Mouse (Mus musculus) forebrain, embryonic 12.5 days (tissue): Measurements from ENCODE around the gene Psmd5. TPM values are rescaled to one million over a fixed set of nuclear protein-coding genes. Genes with fewer than 3 reads are reported as not detected.
"Not testable (repeated sequence)": the region's sequence is repeated elsewhere in the genome, so short reads cannot be mapped to it uniquely, and the experiment has no call there.

ENCODE experiments used
- ATAC-seq: fragments of 200-750 bp; cut with Nextera tagmentation; 2 replicates; pipeline ENCODE4 v1.8.0; 2017; ENCODE audit warnings: moderate TSS enrichment; ENCODE audit not compliant: low FRiP score
- H3K27ac ChIP-seq: fragments of 300-500 bp; sonication (generic); 2 replicates; pipeline ENCODE4 v1.5.1; 2016; ENCODE audit warnings: mild to moderate bottlenecking
- H3K27me3 ChIP-seq: fragments of 300-500 bp; sonication (generic); 2 replicates; pipeline ENCODE4 v1.6.1; 2016; ENCODE audit warnings: mild to moderate bottlenecking
- H3K36me3 ChIP-seq: fragments of 300-500 bp; sonication (generic); replicated peaks from 2 replicates; pipeline ENCODE4 v1.6.1; 2016; ENCODE audit warnings: mild to moderate bottlenecking
- H3K4me1 ChIP-seq: fragments of 300-500 bp; sonication (generic); 2 replicates; pipeline ENCODE4 v1.6.1; 2016
- H3K4me2 ChIP-seq: fragments of 300-500 bp; sonication (generic); 2 replicates; pipeline ENCODE4 v1.6.1; 2016; ENCODE audit warnings: mild to moderate bottlenecking, moderate library complexity
- H3K4me3 ChIP-seq: fragments of 300-500 bp; sonication (generic); replicated peaks from 2 replicates; pipeline ENCODE4 v1.5.1; 2016; ENCODE audit warnings: mild to moderate bottlenecking
- H3K9ac ChIP-seq: fragments of 300-500 bp; sonication (generic); 2 replicates; pipeline ENCODE4 v1.6.1; 2016; ENCODE audit warnings: mild to moderate bottlenecking
- H3K9me3 ChIP-seq: fragments of 300-500 bp; sonication (generic); 2 replicates; pipeline ENCODE4 v1.6.1; 2016
- WGBS: fragments of 180-500 bp; shearing (Covaris S2); methylation state at CpG from one replicate; pipeline ENCODE4 v1.1.7; 2016; 5-methylcytosine and 5-hydroxymethylcytosine counted together
- polyA plus RNA-seq: library from polyadenylated mRNA; unstranded; fragments of >200 nt; fragmentation: Nextera tagmentation; extraction: Ambion mirVana; gene quantifications from 2 replicates; pipeline ENCODE4 v1.2.1, GENCODE M21; 2016

Gene Psmd5
- polyA plus RNA-seq, 1 experiment from 2014 or later, result 97.9 TPM

GRCm38 (mm10) chr2:34835669-34836068, 39.1 kb downstream of the Psmd5 start:
- Histone ChIP-seq H3K9ac (no peak overlapping the region), H3K4me1 (no peaks in the 10 kb centered on the region), H3K9me3 (no peaks in the 10 kb centered on the region), H3K4me2 (no peak overlapping the region), H3K27ac (no peak overlapping the region), H3K27me3 (0 out of 2 replicates have a peak, but pooled peaks cover 9% of the 10 kb centered on the region), H3K4me3 (no peak overlapping the region), H3K36me3 (no peaks in the 10 kb centered on the region)
- ATAC-seq, result no peak
- WGBS, result 75% methylated on average over 3 of the region's 3 CpGs

- no peak for ATAC-seq
- whole genome bisulfite sequencing, result 91% methylated on average over 17 of the region's 17 CpGs
- H3K36me3 ChIP-seq, result no peaks in the 10 kb centered on the region
Measured at GRCm38 (mm10) chr2:34833624-34834023, 41.1 kb downstream of the Psmd5 start.

GRCm38 (mm10) chr2:34832766-34833457, 41.9 kb downstream of the Psmd5 start, which contains the start of gene Gm34653:
Gene Gm34653 (plus strand): TSS chr2:34833007.
- H3K36me3 ChIP-seq, H3K9ac ChIP-seq, H3K9me3 ChIP-seq, H3K4me3 ChIP-seq, H3K4me2 ChIP-seq, H3K4me1 ChIP-seq, H3K27ac ChIP-seq, ATAC-seq: not testable (repeated sequence)
- H3K27me3 ChIP-seq, result 0 out of 2 replicates have a peak, but pooled peaks cover 11% of the 10 kb centered on the region
- 79% methylated on average over 11 of the region's 11 CpGs for WGBS

More at GRCm38 (mm10) chr2:34833624-34834023, 41.1 kb downstream of the Psmd5 start:
- Histone ChIP-seq H3K27ac (no peak overlapping the region), H3K9ac (no peak overlapping the region), H3K4me2 (no peak overlapping the region), H3K4me3 (no peak overlapping the region), H3K4me1 (no peaks in the 10 kb centered on the region), H3K27me3 (0 out of 2 replicates have a peak, but pooled peaks cover 13% of the 10 kb centered on the region), H3K9me3 (no peaks in the 10 kb centered on the region)

GRCm38 (mm10) chr2:34830066-34830465, 44.7 kb downstream of the Psmd5 start:
- H3K4me2 ChIP-seq, ATAC-seq, H3K4me1 ChIP-seq, H3K9me3 ChIP-seq, H3K27me3 ChIP-seq, H3K27ac ChIP-seq, H3K36me3 ChIP-seq, H3K4me3 ChIP-seq, H3K9ac ChIP-seq: not testable (repeated sequence)
- 96% methylated on average over 17 of the region's 17 CpGs for WGBS

GRCm38 (mm10) chr2:34828026-34828425, 46.7 kb downstream of the Psmd5 start:
- H3K4me1 ChIP-seq, result peaks cover 19% of the 10 kb centered on the region
- H3K9ac ChIP-seq, result no peak overlapping the region
- H3K9me3 ChIP-seq, result no peaks in the 10 kb centered on the region
- 87% methylated on average over 1 of the region's 1 CpGs for WGBS
- no peak overlapping the region for H3K4me2 ChIP-seq
- no peak for ATAC-seq
- H3K27ac ChIP-seq, result no peak overlapping the region
- H3K36me3 ChIP-seq, result no peaks in the 10 kb centered on the region
- 0 out of 2 replicates have a peak, but pooled peaks cover 3% of the 10 kb centered on the region for H3K27me3 ChIP-seq
- no peak overlapping the region for H3K4me3 ChIP-seq

GRCm38 (mm10) chr2:34827591-34827990, 47.2 kb downstream of the Psmd5 start:
- H3K4me1 ChIP-seq, result peaks cover 19% of the 10 kb centered on the region
- no peak overlapping the region for H3K4me3 ChIP-seq
- H3K9ac ChIP-seq, result no peak overlapping the region
- ATAC-seq, result no peak
- no peak overlapping the region for H3K27ac ChIP-seq
- WGBS, result 91% methylated on average over 4 of the region's 4 CpGs
- 0 out of 2 replicates have a peak, but pooled peaks cover 3% of the 10 kb centered on the region for H3K27me3 ChIP-seq
- no peak overlapping the region for H3K4me2 ChIP-seq
- no peaks in the 10 kb centered on the region for H3K9me3 ChIP-seq
- peaks cover 2% of the 10 kb centered on the region; the same call in 1 of the 2 replicates for H3K36me3 ChIP-seq

- Histone ChIP-seq H3K4me1 (peaks cover 19% of the 10 kb centered on the region), H3K9ac (peak overlapping the region; percentile 94), H3K27ac (no peak overlapping the region), H3K36me3 (peaks cover 7% of the 10 kb centered on the region; the same call in 1 of the 2 replicates), H3K4me2 (peak overlapping the region; percentile 72), H3K27me3 (0 out of 2 replicates have a peak, but pooled peaks cover 3% of the 10 kb centered on the region), H3K9me3 (no peaks in the 10 kb centered on the region), H3K4me3 (peak overlapping the region; percentile 97)
- WGBS, result 37% methylated on average over 20 of the region's 21 CpGs
- ATAC-seq, result no peak; the same call in 1 of the 2 replicates
Measured at GRCm38 (mm10) chr2:34826460-34827231, 48.1 kb downstream of the Psmd5 start.

GRCm38 (mm10) chr2:34825827-34826459, 48.8 kb downstream of the Psmd5 start, which contains the start of gene Fbxw2:
Gene Fbxw2 (minus strand): TSS chr2:34826311.
- H3K27ac ChIP-seq, result peak within 1 kb of the TSS; percentile 70; the same call in 1 of the 2 replicates
- 0 out of 2 replicates have a peak, but pooled peaks cover 3% of the 10 kb centered on the region for H3K27me3 ChIP-seq
- under 1% methylated on average over 57 of the region's 57 CpGs for WGBS
- peaks cover 19% of the 10 kb centered on the region for H3K4me1 ChIP-seq
- H3K9ac ChIP-seq, result peak within 1 kb of the TSS; percentile 94
- peak within 1 kb of the TSS; percentile 72 for H3K4me2 ChIP-seq
- no peaks in the 10 kb centered on the region for H3K9me3 ChIP-seq
- peak; percentile 98 for ATAC-seq
- peaks cover 9% of the 10 kb centered on the region for H3K36me3 ChIP-seq
- H3K4me3 ChIP-seq, result peak within 1 kb of the TSS; percentile 97

- Histone ChIP-seq H3K27ac (no peak overlapping the region), H3K9me3 (no peaks in the 10 kb centered on the region), H3K4me1 (no peaks in the 10 kb centered on the region), H3K36me3 (peaks cover 60% of the 10 kb centered on the region), H3K27me3 (no peaks in the 10 kb centered on the region), H3K4me2 (no peak overlapping the region), H3K4me3 (no peak overlapping the region), H3K9ac (no peak overlapping the region)
- no peak for ATAC-seq
- WGBS, result 90% methylated on average over 2 of the region's 2 CpGs
Measured at GRCm38 (mm10) chr2:34818492-34818891, 56.3 kb downstream of the Psmd5 start.

GRCm38 (mm10) chr2:34815893-34816292, 58.9 kb downstream of the Psmd5 start:
- not testable (repeated sequence) for H3K9ac ChIP-seq, H3K27me3 ChIP-seq, H3K4me2 ChIP-seq, H3K4me1 ChIP-seq, H3K27ac ChIP-seq, H3K9me3 ChIP-seq, H3K4me3 ChIP-seq, ATAC-seq
- H3K36me3 ChIP-seq, result peaks cover 64% of the 10 kb centered on the region
- 92% methylated on average over 2 of the region's 2 CpGs for WGBS

GRCm38 (mm10) chr2:34812706-34813105, 62.1 kb downstream of the Psmd5 start:
- Histone ChIP-seq H3K4me2 (no peak overlapping the region), H3K27me3 (no peaks in the 10 kb centered on the region), H3K4me3 (no peak overlapping the region), H3K36me3 (peaks cover 69% of the 10 kb centered on the region), H3K9me3 (no peaks in the 10 kb centered on the region), H3K9ac (no peak overlapping the region), H3K4me1 (no peaks in the 10 kb centered on the region), H3K27ac (no peak overlapping the region)
- 89% methylated on average over 7 of the region's 7 CpGs for WGBS
- ATAC-seq, result no peak

GRCm38 (mm10) chr2:34810775-34811174, 64.0 kb downstream of the Psmd5 start:
- H3K4me1 ChIP-seq, result no peaks in the 10 kb centered on the region
- no peak for ATAC-seq
- WGBS, result 96% methylated on average over 3 of the region's 3 CpGs
- H3K9ac ChIP-seq, result no peak overlapping the region
- no peaks in the 10 kb centered on the region for H3K27me3 ChIP-seq
- no peak overlapping the region for H3K4me3 ChIP-seq
- H3K27ac ChIP-seq, result no peak overlapping the region
- peaks cover 69% of the 10 kb centered on the region for H3K36me3 ChIP-seq
- no peak overlapping the region for H3K4me2 ChIP-seq
- no peaks in the 10 kb centered on the region for H3K9me3 ChIP-seq
